Comparison of ENCODE assay signal across 8 mouse cellular contexts in the genomic region with DNA sequence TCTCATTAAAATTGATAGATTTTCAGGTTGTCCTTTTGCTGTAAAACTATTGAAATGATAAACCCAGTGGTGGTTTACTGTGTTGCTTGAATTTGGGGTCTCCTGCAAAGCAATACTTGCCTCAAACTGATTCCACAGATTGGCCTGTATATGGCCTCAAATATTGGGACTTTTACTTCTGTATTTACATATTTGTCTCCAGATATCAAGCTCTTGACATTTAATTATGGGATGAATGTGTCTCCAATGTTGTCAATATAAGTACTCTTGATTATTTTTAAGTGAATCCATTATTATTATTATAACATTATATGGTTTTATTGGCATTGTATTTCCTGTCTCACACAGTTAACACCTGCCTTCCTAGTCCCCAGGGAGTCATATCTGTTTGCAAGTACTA. TPM values are rescaled to one million over a fixed set of nuclear protein-coding genes. Genes with fewer than 3 reads are reported as not detected.
DNase-seq lines count a peak whose midpoint lies in the region; ATAC-seq and TF ChIP-seq lines count a peak whose summit lies in the region.

No protein-coding gene starts in this region.

- no peak overlapping the region for H3K27ac ChIP-seq in kidney, embryonic 16.5 days (ENCODE audit: low read length)
- H3K27ac ChIP-seq in embryonic facial prominence, embryonic 12.5 days, result no peak overlapping the region
- H3K27ac ChIP-seq in intestine, embryonic 16.5 days (ENCODE audit: low read length), result no peak overlapping the region

- H3K4me1 ChIP-seq in kidney, embryonic 16.5 days (ENCODE audit: insufficient read depth, low read length), result peaks cover 17% of the 10 kb centered on the region
- H3K4me1 ChIP-seq in embryonic facial prominence, embryonic 12.5 days, result peaks cover 14% of the 10 kb centered on the region
- peaks cover 22% of the 10 kb centered on the region; the same call in 1 of the 2 replicates for H3K4me1 ChIP-seq in intestine, embryonic 16.5 days (ENCODE audit: control insufficient read depth, insufficient read depth, low read length)

- peaks cover 42% of the 10 kb centered on the region for H3K36me3 ChIP-seq in kidney, embryonic 16.5 days (ENCODE audit: insufficient read depth, low read length)
- peaks cover 38% of the 10 kb centered on the region for H3K36me3 ChIP-seq in embryonic facial prominence, embryonic 12.5 days
- peaks cover 16% of the 10 kb centered on the region for H3K36me3 ChIP-seq in intestine, embryonic 16.5 days (ENCODE audit: control insufficient read depth, insufficient read depth, low read length)
- peaks cover 45% of the 10 kb centered on the region for H3K36me3 ChIP-seq in myocyte (ENCODE audit: control insufficient read depth, insufficient read depth)

- H3K79me2 ChIP-seq in myocyte (ENCODE audit: control insufficient read depth, insufficient read depth), result peaks cover 57% of the 10 kb centered on the region

- H3K4me3 ChIP-seq in kidney, embryonic 16.5 days (ENCODE audit: low read length), result peak overlapping the region; percentile 65
- H3K4me3 ChIP-seq in embryonic facial prominence, embryonic 12.5 days, result peak overlapping the region; percentile 94
- H3K4me3 ChIP-seq in intestine, embryonic 16.5 days (ENCODE audit: low read length), result peak overlapping the region; percentile 66
- H3K4me3 ChIP-seq in myocyte, result peak overlapping the region; percentile 99

- no peaks in the 10 kb centered on the region for H3K9me3 ChIP-seq in kidney, embryonic 16.5 days (ENCODE audit: low read length)
- no peaks in the 10 kb centered on the region for H3K9me3 ChIP-seq in embryonic facial prominence, embryonic 12.5 days
- H3K9me3 ChIP-seq in intestine, embryonic 16.5 days (ENCODE audit: control insufficient read depth, low read length), result no peaks in the 10 kb centered on the region

- ATAC-seq in kidney, embryonic 16.5 days (ENCODE audit: low FRiP score, low TSS enrichment), result no peak
- no peak for ATAC-seq in embryonic facial prominence, embryonic 12.5 days (ENCODE audit: insufficient number of reproducible peaks, insufficient read depth, low FRiP score, low TSS enrichment)
- ATAC-seq in intestine, embryonic 16.5 days, result no peak

- peak overlapping the region; percentile 85 for H3K4me2 ChIP-seq in kidney, embryonic 16.5 days (replicated peaks; ENCODE audit: low read depth, low read length)
- peak overlapping the region; percentile 83 for H3K4me2 ChIP-seq in embryonic facial prominence, embryonic 12.5 days (replicated peaks)
- peak overlapping the region; percentile 76 for H3K4me2 ChIP-seq in intestine, embryonic 16.5 days (ENCODE audit: low read depth, low read length)
- peak overlapping the region; percentile 92 for H3K4me2 ChIP-seq in myocyte (ENCODE audit: low read depth)

- no peak for DNase-seq in kidney, postnatal 4 days
- no peak for DNase-seq in kidney, adult 18-20 months
- no peak for DNase-seq in right cerebral cortex, postnatal 25 days
- DNase-seq in thymus, postnatal 25 days, result no peak

- H3ac ChIP-seq in myocyte (ENCODE audit: control insufficient read depth, insufficient read length), result no peak overlapping the region

- H3K27me3 ChIP-seq in kidney, embryonic 16.5 days (ENCODE audit: insufficient read depth, low read length), result no peaks in the 10 kb centered on the region
- H3K27me3 ChIP-seq in embryonic facial prominence, embryonic 12.5 days, result no peaks in the 10 kb centered on the region
- no peaks in the 10 kb centered on the region for H3K27me3 ChIP-seq in intestine, embryonic 16.5 days (replicated peaks; ENCODE audit: control insufficient read depth, insufficient read depth, low read length)
- no peaks in the 10 kb centered on the region for H3K27me3 ChIP-seq in myocyte (ENCODE audit: control insufficient read depth, insufficient read depth, insufficient read length)

- peak overlapping the region; percentile 81 for H3K9ac ChIP-seq in kidney, embryonic 16.5 days (replicated peaks; ENCODE audit: low read length)
- H3K9ac ChIP-seq in embryonic facial prominence, embryonic 12.5 days, result peak overlapping the region; percentile 88
- peak overlapping the region; percentile 78 for H3K9ac ChIP-seq in intestine, embryonic 16.5 days (ENCODE audit: low read depth, low read length)

- TF ChIP-seq POLR2A in myocyte (IDR thresholded peaks at IDR 0.05; ENCODE audit: insufficient read length, low read depth), result no peak

TF ChIP-seq in myocyte, 11 proteins besides CTCF, POLR2A, EP300 and RAD21:
- TF ChIP-seq E2F4 (IDR thresholded peaks at IDR 0.05; ENCODE audit: insufficient read depth) (no peak), REST (IDR thresholded peaks at IDR 0.05; ENCODE audit: insufficient read depth, insufficient read length) (no peak), USF1 (IDR thresholded peaks at IDR 0.05; ENCODE audit: low read depth) (no peak), MYOG (IDR thresholded peaks at IDR 0.05; ENCODE audit: control insufficient read depth in 1 of 3, insufficient read depth in 1 of 3, insufficient read length in 2 of 3, low read depth in 2 of 3) (no peak), CEBPB (IDR thresholded peaks at IDR 0.05; ENCODE audit: insufficient read depth, poor library complexity, severe bottlenecking) (no peak), POLR2AphosphoS2 (IDR thresholded peaks at IDR 0.05; ENCODE audit: insufficient read length, low read depth) (no peak), MAX (IDR thresholded peaks at IDR 0.05; ENCODE audit: low read depth) (no peak), TCF12 (IDR thresholded peaks at IDR 0.05; ENCODE audit: insufficient read depth, poor library complexity, severe bottlenecking) (no peak)

RNA-seq across cellular contexts. Expression of gene Rpl4, which starts 1.2 kb away (rescaled TPM):
- 1,111 and 1,181 TPM in 2 replicates for polyA plus RNA-seq in kidney, embryonic 16.5 days (2015; fragmentation: Nextera tagmentation; extraction: Ambion mirVana)
- 1,066 and 1,135 TPM in 2 replicates for polyA plus RNA-seq in embryonic facial prominence, embryonic 12.5 days (2016; fragmentation: Nextera tagmentation; extraction: Ambion mirVana)
- 1,062 and 1,181 TPM in 2 replicates for polyA plus RNA-seq in intestine, embryonic 16.5 days (2015; fragmentation: Nextera tagmentation; extraction: Ambion mirVana)
- 1,028 TPM for polyA plus RNA-seq in myocyte (2012; fragmentation: generic; extraction: Trizol)

RNA-seq across cellular contexts. Expression of gene Zwilch, which starts 1.4 kb away (rescaled TPM):
- polyA plus RNA-seq in kidney, embryonic 16.5 days (2015; fragmentation: Nextera tagmentation; extraction: Ambion mirVana), result 26.8 and 32.1 TPM in 2 replicates
- 24.4 and 27.8 TPM in 2 replicates for polyA plus RNA-seq in embryonic facial prominence, embryonic 12.5 days (2016; fragmentation: Nextera tagmentation; extraction: Ambion mirVana)
- polyA plus RNA-seq in intestine, embryonic 16.5 days (2015; fragmentation: Nextera tagmentation; extraction: Ambion mirVana), result 17.3 and 22.0 TPM in 2 replicates
- 7.1 TPM for polyA plus RNA-seq in myocyte (2012; fragmentation: generic; extraction: Trizol)

RNA-seq across cellular contexts. Expression of gene Snapc5, which starts 4.7 kb away (rescaled TPM):
- polyA plus RNA-seq in kidney, embryonic 16.5 days (2015; fragmentation: Nextera tagmentation; extraction: Ambion mirVana), result 31.9 and 37.3 TPM in 2 replicates
- polyA plus RNA-seq in embryonic facial prominence, embryonic 12.5 days (2016; fragmentation: Nextera tagmentation; extraction: Ambion mirVana), result 28.9 and 29.5 TPM in 2 replicates
- polyA plus RNA-seq in intestine, embryonic 16.5 days (2015; fragmentation: Nextera tagmentation; extraction: Ambion mirVana), result 36.2 and 36.5 TPM in 2 replicates
- 6.0 TPM for polyA plus RNA-seq in myocyte (2012; fragmentation: generic; extraction: Trizol)

RNA-seq across cellular contexts. Expression of gene Lctl, which starts 57.4 kb away (rescaled TPM):
- polyA plus RNA-seq in kidney, embryonic 16.5 days (2015; fragmentation: Nextera tagmentation; extraction: Ambion mirVana), result 0.07 and 0.24 TPM in 2 replicates
- not detected in 2 replicates for polyA plus RNA-seq in embryonic facial prominence, embryonic 12.5 days (2016; fragmentation: Nextera tagmentation; extraction: Ambion mirVana)
- polyA plus RNA-seq in intestine, embryonic 16.5 days (2015; fragmentation: Nextera tagmentation; extraction: Ambion mirVana), result 0.15 and 0.40 TPM in 2 replicates
- 0.23 TPM for polyA plus RNA-seq in myocyte (2012; fragmentation: generic; extraction: Trizol)
